Mouse (Mus musculus) cerebellum, adult 11-12 months (tissue): ENCODE data around the gene Pth2.
"Not testable (repeated sequence)": the region's sequence is repeated elsewhere in the genome, so short reads cannot be mapped to it uniquely, and the experiment has no call there.

Source experiments
- DNase-seq: peaks from one replicate; pipeline ENCODE4 v3.0.0; 2022

Pth2 gene

GRCm38 (mm10) chr7:45154096-45154992 is 26.5 kb upstream of the Pth2 start, which contains the start of the genes Pih1d1 and Aldh16a1:
Gene Pih1d1, plus strand, starts transcription at chr7:45154303.
Gene Aldh16a1, minus strand, starts transcription at chr7:45154584.
- peak; percentile 97 for DNase-seq

DNA sequence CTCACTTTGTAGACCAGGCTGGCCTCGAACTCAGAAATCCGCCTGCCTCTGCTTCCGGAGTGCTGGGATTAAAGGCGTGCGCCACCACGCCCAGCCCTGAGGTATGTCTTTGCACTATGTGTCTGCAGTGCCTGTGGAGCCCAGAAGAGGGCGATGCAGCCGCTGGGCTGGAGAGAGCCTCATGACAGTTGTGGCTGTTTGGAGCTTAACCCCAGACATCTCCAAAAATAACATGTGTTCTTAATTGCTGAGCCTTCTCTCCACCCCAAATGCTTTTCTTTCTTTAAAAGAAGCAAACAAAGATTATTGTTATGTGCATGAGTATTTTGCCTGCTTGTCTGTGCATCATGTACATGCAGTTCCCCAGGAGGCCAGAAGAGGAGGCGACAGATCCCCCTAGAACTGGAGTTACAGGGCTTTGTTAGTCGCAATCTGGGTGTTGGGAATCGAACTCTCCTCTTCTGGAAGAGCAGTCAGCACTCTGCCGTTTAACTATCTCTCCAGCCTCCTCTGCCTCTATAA is 25.7 kb upstream of the Pth2 start:
- DNase-seq = peak; percentile 78

DNA sequence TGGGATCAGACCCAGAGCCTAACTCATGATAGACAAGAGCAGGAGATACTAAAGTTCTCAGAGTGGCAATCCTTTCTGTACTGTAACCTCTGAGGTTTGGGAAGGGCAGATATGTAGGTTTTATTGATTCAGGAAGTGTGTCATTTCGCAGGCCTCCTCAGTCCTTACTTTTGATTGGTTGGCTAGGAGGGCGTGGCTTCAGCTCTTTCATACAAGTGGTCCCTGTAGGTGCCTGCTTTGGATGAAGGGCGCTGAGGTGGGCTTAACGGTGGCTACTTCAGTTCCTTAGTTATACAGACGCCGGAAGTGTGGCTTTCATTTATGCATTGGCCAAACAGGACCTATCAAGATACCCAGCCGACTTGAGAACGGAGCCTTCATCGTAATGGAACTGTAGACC is 25.2 kb upstream of the Pth2 start:
- peak; percentile 54 for DNase-seq

DNA sequence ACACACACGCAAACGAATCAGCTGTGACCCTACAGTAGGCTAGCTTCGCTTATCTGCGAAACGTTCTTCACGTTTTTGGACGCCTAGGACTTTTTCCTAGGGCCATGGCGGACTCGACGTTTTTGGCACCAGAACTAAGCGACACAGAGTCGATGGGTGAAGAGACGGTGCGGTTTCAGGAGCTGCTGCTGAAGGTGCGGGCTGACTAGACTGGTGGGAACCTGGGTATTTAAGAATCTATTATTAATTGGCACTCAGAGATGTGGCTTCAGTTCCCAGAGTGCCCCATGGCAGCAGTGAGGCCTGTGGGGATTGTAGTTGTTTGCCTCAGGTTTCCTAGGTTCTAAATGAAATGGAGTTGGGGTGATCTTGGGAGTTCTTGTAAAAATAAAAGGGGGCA is 24.6 kb upstream of the Pth2 start:
- DNase-seq = peak; percentile 48

GRCm38 (mm10) chr7:45157459-45157858 is 23.3 kb upstream of the Pth2 start:
- DNase-seq = no peak

- DNase-seq = peak; percentile 65
Observed at GRCm38 (mm10) chr7:45158991-45159390, 21.8 kb upstream of the Pth2 start.

DNA sequence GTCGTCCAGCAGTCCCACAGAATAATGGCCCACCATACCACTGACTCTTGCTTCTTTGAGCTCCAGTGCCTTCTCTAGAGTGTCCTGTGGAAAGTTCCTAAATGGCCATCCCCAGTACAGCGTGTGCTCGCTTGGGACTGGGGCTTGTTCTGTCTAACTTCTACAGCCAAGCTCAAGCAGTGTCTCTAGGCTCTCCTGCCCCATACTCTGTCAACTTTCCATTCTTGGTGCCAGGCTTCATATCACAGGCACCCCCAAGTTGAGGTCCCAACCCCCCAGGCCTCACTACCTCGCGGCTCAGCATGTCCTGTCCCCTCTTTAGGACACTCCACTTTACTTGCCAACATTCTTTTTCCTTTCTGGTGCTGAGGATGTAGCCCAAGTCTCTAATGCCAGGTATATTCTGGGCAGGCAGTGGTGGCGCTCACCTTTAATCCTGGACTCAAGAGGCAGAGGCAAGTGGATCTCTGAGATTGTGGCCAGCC is 20.4 kb upstream of the Pth2 start:
- peak; percentile 58 for DNase-seq

- DNase-seq = peak; percentile 58
Observed at GRCm38 (mm10) chr7:45160866-45161265, 19.9 kb upstream of the Pth2 start.

- peak; percentile 99 for DNase-seq
Observed at GRCm38 (mm10) chr7:45161612-45162473, 19.0 kb upstream of the Pth2 start.

- no peak for DNase-seq
Observed at GRCm38 (mm10) chr7:45162551-45162950, 18.2 kb upstream of the Pth2 start.

GRCm38 (mm10) chr7:45162996-45163615 is 17.7 kb upstream of the Pth2 start:
- peak; percentile 60 for DNase-seq

GRCm38 (mm10) chr7:45163735-45164490 is 16.9 kb upstream of the Pth2 start, which contains the start of gene Slc17a7:
Gene Slc17a7, plus strand, starts transcription at chr7:45163949.
- DNase-seq = peak; percentile 88

- peak; percentile 82 for DNase-seq
Observed at GRCm38 (mm10) chr7:45164833-45165232, 16.0 kb upstream of the Pth2 start.

GRCm38 (mm10) chr7:45165701-45166100 is 15.1 kb upstream of the Pth2 start:
- peak; percentile 67 for DNase-seq

GRCm38 (mm10) chr7:45166950-45167401 is 13.8 kb upstream of the Pth2 start:
- peak; percentile 81 for DNase-seq

DNA sequence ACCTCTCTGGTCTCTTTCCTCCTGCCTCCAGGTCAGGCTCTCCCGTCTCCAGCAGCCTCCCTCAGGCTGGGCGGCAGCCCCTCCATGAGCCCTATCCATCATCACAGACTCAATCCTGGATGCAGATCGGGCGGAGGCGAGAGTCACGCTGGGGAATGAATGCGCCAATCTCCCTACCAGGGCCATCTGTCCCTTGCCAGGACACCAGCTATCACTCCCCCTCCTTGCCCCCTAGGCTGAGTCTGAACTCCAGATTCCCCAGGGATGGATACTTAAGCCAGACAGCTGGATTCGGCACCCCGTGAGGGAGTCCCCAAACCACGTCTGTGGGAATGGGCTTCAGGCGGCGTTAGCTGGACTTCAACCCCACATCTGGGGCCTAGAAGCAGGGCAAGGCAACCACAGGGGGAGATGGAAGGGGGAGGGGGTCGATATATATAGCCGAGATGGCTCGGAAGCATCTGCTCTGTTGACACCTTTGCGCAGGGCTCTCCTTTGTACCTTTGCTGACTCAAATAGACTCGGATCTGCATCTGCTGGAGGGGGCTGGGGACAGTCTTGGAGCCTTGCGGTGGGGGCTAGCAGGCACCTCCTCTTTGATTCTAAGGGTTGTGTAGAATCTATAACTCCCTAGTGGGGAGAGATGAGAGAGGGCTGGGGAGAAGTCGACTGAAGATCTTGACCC is 12.9 kb upstream of the Pth2 start:
- peak; percentile 88 for DNase-seq

- peak; percentile 85 for DNase-seq
Observed at GRCm38 (mm10) chr7:45168656-45169055, 12.1 kb upstream of the Pth2 start.

DNA sequence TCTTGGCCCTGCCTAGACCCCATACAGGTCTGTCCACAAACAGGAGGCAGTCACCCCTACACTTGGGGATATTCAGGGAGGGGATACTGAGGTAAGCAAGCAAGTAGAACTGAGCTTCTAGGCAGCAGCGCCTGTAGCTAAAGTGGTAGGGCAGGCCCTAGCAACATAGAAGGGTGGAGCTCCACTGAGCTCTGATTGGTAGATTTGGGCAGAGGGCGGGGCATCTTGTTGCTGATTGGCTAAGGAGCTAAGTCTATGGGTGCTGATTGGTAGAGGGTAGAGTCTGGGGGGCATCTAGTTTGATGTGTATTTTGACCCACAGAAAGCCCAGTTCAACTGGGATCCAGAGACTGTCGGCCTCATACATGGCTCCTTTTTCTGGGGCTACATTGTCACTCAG is 11.3 kb upstream of the Pth2 start:
- peak; percentile 83 for DNase-seq

GRCm38 (mm10) chr7:45172974-45173373 is 7.8 kb upstream of the Pth2 start:
- no peak for DNase-seq

DNA sequence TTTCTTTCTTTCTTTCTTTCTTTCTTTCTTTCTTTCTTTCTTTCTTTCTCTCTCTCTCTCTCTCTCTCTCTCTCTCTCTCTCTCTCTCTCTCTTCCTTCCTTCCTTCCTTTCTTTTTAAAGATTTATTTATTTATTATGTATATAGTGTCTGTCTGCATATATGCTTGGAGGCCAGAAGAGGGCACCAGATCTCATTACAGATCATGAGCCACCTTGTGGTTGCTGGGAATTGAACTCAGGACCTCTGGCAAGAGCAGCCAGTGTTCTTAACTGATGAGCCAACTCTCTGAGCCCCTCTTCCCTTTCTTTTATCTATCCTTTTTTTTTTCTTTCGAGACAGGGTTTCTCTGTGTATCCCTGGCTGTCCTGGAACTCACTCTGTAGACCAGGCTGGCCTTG is 7.0 kb upstream of the Pth2 start:
- DNase-seq = not testable (repeated sequence)
